Mouse (Mus musculus): ENCODE measurements at regions not wholly inside any gene's neighbourhood (a gene's known extent, or its start where the extent isn't known, plus 50 kb on each side); places are given as distances from the start of the nearest gene placed in this dataset.
"Not testable (repeated sequence)": the region's sequence is repeated elsewhere in the genome, so short reads cannot be mapped to it uniquely, and the experiment has no call there.

GRCm38 (mm10) chr3:33350986-33351385 lies 207.9 kb upstream of the Pex5l start:
- 41% methylated on average over 6 of the region's 6 CpGs for WGBS
- TF ChIP-seq CTCF (IDR thresholded peaks at IDR 0.05) (no peak), EP300 (IDR thresholded peaks at IDR 0.05; ENCODE audit: insufficient read depth, low read depth, low read length) (no peak), POLR2A (IDR thresholded peaks at IDR 0.05; ENCODE audit: insufficient read depth, low read depth, low read length) (no peak)
- intact Hi-C loops (cut with DNase I): no loop called here

DNA sequence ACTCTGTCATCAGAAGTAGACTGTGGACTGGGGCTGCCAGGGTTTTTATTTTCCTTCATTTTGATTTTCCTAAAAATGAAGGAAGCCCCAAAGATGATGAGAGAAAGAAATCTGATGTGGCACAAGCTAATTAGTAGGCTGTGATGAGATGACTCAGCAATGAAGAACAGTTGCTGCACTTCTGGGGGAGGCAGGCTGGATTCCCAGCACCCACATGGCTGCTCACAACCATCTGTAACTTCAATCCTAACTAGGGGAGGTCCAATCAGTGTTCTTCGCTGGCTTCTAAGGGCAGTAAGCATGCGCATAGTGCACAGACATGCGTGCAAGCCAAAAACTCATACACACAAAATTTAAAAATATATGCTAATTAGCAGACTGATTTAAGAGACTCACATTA lies 191.0 kb upstream of the Pex5l start:
- H3K27ac ChIP-seq: no peak overlapping the region
- TF ChIP-seq POLR2A (IDR thresholded peaks at IDR 0.05; ENCODE audit: insufficient read depth, low read depth, low read length) (no peak), CTCF (IDR thresholded peaks at IDR 0.05) (no peak), EP300 (IDR thresholded peaks at IDR 0.05; ENCODE audit: insufficient read depth, low read depth, low read length) (no peak)
- H3K79me2 ChIP-seq (replicated peaks; ENCODE audit: control insufficient read depth, insufficient read depth, low read length): no peaks in the 10 kb centered on the region
- H3K4me3 ChIP-seq: no peak overlapping the region
- no peaks in the 10 kb centered on the region for H3K4me1 ChIP-seq (ENCODE audit: control insufficient read depth, insufficient read depth, low read length)
- H3K9ac ChIP-seq (ENCODE audit: low read depth, low read length): no peak overlapping the region
- intact Hi-C loops (cut with DNase I): no loop called here
- DNase-seq: no peak
- WGBS: 90% methylated on average over 3 of the region's 3 CpGs
- H3K27me3 ChIP-seq (ENCODE audit: control insufficient read depth, insufficient read depth, low read length): no peaks in the 10 kb centered on the region
- no peaks in the 10 kb centered on the region for H3K36me3 ChIP-seq (ENCODE audit: control insufficient read depth, insufficient read depth, low read length)

More at GRCm38 (mm10) chr3:33350986-33351385, 207.9 kb upstream of the Pex5l start:
- H3K27ac ChIP-seq: no peak overlapping the region
- H3K79me2 ChIP-seq (replicated peaks; ENCODE audit: control insufficient read depth, insufficient read depth, low read length): no peaks in the 10 kb centered on the region
- no peak overlapping the region for H3K9ac ChIP-seq (ENCODE audit: low read depth, low read length)
- no peaks in the 10 kb centered on the region for H3K4me1 ChIP-seq (ENCODE audit: control insufficient read depth, insufficient read depth, low read length)
- H3K36me3 ChIP-seq (ENCODE audit: control insufficient read depth, insufficient read depth, low read length): no peaks in the 10 kb centered on the region
- peak in 1 of 2 experiments; percentile 3 for DNase-seq
- H3K4me3 ChIP-seq: no peak overlapping the region
- no peaks in the 10 kb centered on the region for H3K27me3 ChIP-seq (ENCODE audit: control insufficient read depth, insufficient read depth, low read length)

DNA sequence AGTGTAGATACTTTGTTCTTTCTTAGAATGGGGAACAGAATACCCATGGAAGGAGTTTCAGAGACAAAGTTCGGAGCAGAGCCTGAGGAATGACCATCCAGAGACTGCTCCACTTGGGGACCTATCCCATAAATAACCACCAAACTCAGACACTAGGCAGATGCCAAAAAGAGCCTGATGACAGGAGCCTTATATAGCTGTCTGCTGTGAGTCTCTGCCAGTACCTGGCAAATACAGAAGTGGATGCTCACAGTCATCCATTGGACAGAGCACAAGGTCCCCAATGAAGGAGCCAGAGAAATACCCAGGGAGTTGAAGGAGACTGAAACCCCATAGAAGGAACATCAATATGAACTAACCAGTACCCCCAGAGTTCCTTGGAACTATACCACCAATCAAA lies 174.6 kb upstream of the Pex5l start:
- H3K27ac ChIP-seq; H3K4me3 ChIP-seq; intact Hi-C loops (cut with DNase I); H3K79me2 ChIP-seq (replicated peaks; ENCODE audit: control insufficient read depth, insufficient read depth, low read length); H3K36me3 ChIP-seq (ENCODE audit: control insufficient read depth, insufficient read depth, low read length); H3K4me1 ChIP-seq (ENCODE audit: control insufficient read depth, insufficient read depth, low read length); H3K27me3 ChIP-seq (ENCODE audit: control insufficient read depth, insufficient read depth, low read length); H3K9ac ChIP-seq (ENCODE audit: low read depth, low read length): not testable (repeated sequence)
- peak in 1 of 2 experiments; percentile 30 for DNase-seq
- 44% methylated on average over 1 of the region's 1 CpGs for WGBS

DNA sequence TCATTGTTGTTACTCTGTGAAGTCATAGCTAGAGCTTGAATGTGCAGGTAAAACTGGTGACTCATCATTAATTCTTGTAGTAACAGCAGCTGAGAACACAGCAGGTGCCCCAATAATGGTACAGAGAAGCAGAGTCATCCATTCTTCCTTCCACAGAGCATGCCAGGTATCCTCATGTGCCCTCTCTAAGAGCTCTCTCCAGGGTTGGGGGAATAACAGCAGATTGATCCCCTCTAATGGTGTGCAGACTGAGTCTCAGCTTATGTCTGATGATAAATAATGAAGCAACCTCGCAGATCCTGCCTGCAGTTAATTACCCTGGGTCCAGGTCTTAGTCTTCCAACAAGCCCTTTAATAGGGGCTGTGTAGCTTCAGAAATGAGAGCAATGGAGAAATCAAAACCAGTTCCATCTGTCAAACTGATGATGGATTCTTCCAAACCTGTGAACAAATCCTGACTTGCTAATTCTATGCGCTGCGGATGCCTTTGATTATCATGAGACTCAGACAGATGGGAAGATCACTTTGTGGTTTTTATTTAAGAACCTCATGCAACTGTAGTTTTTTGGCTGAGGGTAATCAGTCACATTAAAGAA lies 169.3 kb upstream of the Pex5l start:
- Histone ChIP-seq H3K27ac (no peak overlapping the region), H3K9ac (ENCODE audit: low read depth, low read length) (no peak overlapping the region), H3K79me2 (replicated peaks; ENCODE audit: control insufficient read depth, insufficient read depth, low read length) (no peaks in the 10 kb centered on the region), H3K4me3 (no peak overlapping the region), H3K4me1 (ENCODE audit: control insufficient read depth, insufficient read depth, low read length) (no peaks in the 10 kb centered on the region; the same call in 1 of the 2 replicates), H3K36me3 (ENCODE audit: control insufficient read depth, insufficient read depth, low read length) (no peaks in the 10 kb centered on the region), H3K27me3 (ENCODE audit: control insufficient read depth, insufficient read depth, low read length) (no peaks in the 10 kb centered on the region)
- TF ChIP-seq POLR2A (IDR thresholded peaks at IDR 0.05; ENCODE audit: insufficient read depth, low read depth, low read length) (no peak), EP300 (IDR thresholded peaks at IDR 0.05; ENCODE audit: insufficient read depth, low read depth, low read length) (no peak), CTCF (IDR thresholded peaks at IDR 0.05) (no peak)
- intact Hi-C loops (cut with DNase I): no loop called here
- 87% methylated on average over 3 of the region's 3 CpGs for WGBS
- no peak for DNase-seq

GRCm38 (mm10) chr3:33308212-33308611 lies 165.2 kb upstream of the Pex5l start:
- 30% methylated on average over 2 of the region's 2 CpGs for WGBS
- H3K9ac ChIP-seq (ENCODE audit: low read depth, low read length): no peak overlapping the region
- no peak overlapping the region for H3K27ac ChIP-seq
- intact Hi-C loops (cut with DNase I): loop anchor here (1.0 to 5.0 kb wide), 3 partner anchors 41 to 483 kb away; no protein-coding TSS in a partner anchor
- no peak for DNase-seq
- TF ChIP-seq POLR2A (IDR thresholded peaks at IDR 0.05; ENCODE audit: insufficient read depth, low read depth, low read length) (no peak), CTCF (IDR thresholded peaks at IDR 0.05) (peak; percentile 77)
- no peaks in the 10 kb centered on the region for H3K27me3 ChIP-seq (ENCODE audit: control insufficient read depth, insufficient read depth, low read length)
- H3K4me3 ChIP-seq: no peak overlapping the region
- H3K79me2 ChIP-seq (replicated peaks; ENCODE audit: control insufficient read depth, insufficient read depth, low read length): no peaks in the 10 kb centered on the region
- no peaks in the 10 kb centered on the region for H3K36me3 ChIP-seq (ENCODE audit: control insufficient read depth, insufficient read depth, low read length)
- no peaks in the 10 kb centered on the region; the same call in 1 of the 2 replicates for H3K4me1 ChIP-seq (ENCODE audit: control insufficient read depth, insufficient read depth, low read length)

GRCm38 (mm10) chr3:33306169-33306568 lies 163.1 kb upstream of the Pex5l start:
- Histone ChIP-seq H3K79me2 (replicated peaks; ENCODE audit: control insufficient read depth, insufficient read depth, low read length) (no peaks in the 10 kb centered on the region), H3K36me3 (ENCODE audit: control insufficient read depth, insufficient read depth, low read length) (no peaks in the 10 kb centered on the region), H3K4me3 (no peak overlapping the region), H3K27me3 (ENCODE audit: control insufficient read depth, insufficient read depth, low read length) (no peaks in the 10 kb centered on the region), H3K27ac (no peak overlapping the region), H3K9ac (ENCODE audit: low read depth, low read length) (no peak overlapping the region), H3K4me1 (ENCODE audit: control insufficient read depth, insufficient read depth, low read length) (no peaks in the 10 kb centered on the region; the same call in 1 of the 2 replicates)
- intact Hi-C loops (cut with DNase I): loop anchor here (5.0 kb wide), 1 partner anchor 326 kb away; no protein-coding TSS in a partner anchor
- no peak for DNase-seq
- TF ChIP-seq CTCF (IDR thresholded peaks at IDR 0.05) (no peak), EP300 (IDR thresholded peaks at IDR 0.05; ENCODE audit: insufficient read depth, low read depth, low read length) (no peak), POLR2A (IDR thresholded peaks at IDR 0.05; ENCODE audit: insufficient read depth, low read depth, low read length) (no peak)
